Mouse (Mus musculus): ENCODE data around the gene Gmeb1.
A peak's percentile ranks its signal among the peaks of the same experiment; 100 is the strongest.

The Gmeb1 gene

DNA sequence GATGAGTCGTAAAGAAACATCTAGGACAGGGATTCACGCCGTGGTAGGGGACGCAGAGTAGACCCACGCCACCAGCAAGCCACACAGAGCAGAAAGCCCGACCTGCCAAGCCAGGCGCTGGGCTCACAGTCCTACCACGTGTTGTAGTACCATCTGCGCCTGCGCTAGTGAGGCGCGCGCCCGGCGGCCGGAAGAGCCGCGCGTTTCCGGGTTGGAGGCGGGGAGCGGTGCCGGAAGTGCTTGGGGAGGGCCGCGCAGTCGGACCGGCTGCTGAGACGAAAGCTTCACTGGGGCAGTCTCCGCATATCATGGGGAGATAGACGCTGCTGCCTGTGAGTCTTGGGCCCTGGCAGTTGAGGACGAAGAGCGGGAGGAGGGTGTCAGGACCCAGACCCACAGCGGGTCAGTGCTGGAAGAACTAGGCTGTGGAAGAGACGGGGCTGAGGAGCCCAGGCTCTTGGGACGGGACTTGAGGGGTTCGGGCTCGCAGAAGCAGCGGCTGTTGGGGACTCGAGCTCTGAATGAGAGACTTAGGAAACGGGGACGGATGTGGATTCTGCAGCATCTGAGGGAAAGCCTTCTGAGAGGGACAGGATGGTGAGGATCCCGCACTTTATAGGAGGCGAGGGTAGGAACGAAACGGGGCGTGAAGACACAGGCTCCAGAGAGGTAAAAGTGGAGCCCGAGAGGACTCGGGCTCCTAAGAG lies 12.9 kb upstream of the Gmeb1 start, which contains the start of gene Taf12:
Gene Taf12 (plus strand): TSS at position 220 of the 707 bp plus-strand sequence.
- peak; percentile 85 for DNase-seq (ENCODE audit: low read depth, low spot score)

DNA sequence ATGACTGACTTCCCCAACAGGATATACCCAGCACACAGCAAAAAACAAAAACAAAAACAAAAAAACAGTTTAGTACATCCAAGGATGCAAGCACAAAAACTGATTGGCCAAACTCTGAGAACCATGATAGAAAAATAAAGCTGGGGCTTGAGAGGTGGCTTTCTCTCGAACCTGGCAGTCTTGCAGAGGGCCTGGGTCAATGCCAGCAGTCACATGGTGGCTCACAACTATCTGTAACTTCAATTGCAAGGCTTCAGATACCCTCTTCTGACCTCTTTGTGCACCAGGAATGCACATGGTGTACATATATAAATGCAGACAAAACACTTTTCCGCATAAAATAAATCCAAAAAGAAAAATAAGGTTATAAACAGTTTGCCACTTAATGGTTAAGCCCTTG lies 11.8 kb upstream of the Gmeb1 start:
- no peak for DNase-seq (ENCODE audit: low read depth, low spot score)

DNA sequence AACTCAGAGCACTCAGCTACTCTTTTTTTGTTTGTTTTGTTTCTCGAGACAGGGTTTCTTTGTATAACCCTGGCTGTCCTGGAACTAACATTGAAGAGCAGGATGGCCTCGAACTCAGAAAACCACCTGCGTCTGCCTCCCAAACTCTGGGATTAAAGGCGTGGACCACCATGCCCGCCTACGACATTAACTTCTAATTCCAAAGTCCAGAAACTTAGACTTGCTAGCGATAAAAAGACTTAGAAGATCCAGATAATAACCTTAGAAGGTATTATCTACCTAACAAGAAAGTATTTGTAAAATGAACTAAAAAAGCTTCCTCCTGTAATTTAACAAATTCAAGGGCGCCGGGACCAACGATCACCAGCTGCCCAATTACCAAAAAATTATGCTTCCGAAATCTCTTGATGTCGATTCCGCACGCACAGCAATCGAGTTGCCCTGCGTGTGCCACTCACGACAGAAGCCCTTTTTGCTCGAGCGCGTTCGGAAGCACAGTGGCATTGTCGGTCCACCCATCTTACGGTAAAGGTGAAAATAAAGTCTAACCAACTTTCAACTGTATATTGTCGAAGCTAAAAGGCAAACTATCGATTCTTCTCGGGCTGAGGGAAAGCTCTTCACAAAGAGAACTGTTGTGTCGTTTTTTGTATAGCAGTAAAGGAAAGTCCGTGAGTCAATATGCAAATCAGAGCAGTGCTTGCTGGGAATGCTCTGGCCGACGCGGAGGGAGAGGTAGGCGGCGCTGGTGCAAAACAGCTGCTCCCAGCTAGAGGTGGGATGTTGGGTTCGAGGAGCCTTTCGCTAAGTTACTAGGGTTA lies 8.5 kb upstream of the Gmeb1 start:
- DNase-seq (ENCODE audit: low read depth, low spot score), result peak; percentile 92

DNA sequence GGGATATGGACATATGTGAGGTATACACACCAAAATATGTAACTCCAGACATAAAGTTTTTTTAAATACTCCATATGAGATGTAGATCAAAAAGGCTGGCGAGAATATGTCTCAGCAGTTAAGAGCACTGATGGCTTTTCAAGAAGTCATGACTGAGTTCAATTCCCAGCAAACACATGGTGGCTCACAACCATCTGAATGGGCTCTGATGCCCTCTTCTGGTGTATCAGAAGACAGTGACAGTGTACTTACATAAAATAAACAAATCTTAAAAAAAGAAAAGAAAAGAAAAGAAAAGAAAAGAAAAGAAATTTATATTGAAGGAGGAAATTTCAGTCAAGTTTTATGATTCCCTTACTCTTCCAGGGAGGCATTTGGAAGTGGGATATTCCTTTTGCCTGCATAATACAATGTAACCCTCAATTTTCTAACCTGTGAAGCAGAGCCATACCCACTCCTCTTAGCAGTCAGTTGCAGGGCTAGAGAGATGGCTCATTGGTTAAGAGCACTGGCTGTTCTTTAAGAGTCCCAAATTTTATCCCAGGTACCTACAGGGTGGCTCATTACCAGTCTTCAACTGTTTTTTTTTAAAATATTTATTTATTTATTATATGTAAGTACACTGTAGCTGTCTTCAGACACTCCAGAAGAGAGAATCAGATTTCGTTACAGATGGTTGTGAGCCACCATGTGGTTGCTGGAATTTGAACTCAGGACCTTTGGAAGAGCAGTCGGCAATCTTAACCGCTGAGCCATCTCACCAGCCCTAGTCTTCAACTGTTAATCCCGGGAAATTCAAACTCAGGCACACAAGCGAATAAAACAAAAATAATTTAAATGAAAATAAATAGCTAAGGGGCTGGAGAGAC lies 7.7 kb upstream of the Gmeb1 start:
- DNase-seq (ENCODE audit: low read depth, low spot score), result no peak

DNA sequence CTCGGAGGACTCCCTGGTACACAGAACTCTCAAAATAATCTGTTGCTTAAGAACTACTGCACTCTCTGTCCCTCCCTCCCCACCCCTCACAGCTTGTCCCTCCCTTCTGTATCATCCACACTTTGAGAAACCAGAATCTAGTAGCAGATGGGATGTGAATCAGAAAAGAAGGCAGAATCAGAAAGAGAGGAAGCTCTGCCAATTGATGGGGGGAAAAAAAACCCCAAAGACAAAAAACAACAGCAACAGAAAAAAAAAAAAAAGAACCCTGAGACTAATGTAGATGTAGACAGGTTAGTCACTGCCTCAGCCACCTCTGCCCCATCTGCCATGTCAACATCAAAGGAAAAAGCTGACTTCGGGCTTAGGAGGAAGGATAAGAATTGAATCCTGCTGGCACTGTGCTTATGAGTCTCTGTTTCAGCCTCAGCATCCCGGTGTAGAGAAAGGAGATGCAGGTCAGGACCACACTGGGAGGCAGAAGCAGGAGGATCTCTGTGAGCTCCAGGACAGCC lies 5.5 kb upstream of the Gmeb1 start:
- DNase-seq (ENCODE audit: low read depth, low spot score), result peak; percentile 72

DNA sequence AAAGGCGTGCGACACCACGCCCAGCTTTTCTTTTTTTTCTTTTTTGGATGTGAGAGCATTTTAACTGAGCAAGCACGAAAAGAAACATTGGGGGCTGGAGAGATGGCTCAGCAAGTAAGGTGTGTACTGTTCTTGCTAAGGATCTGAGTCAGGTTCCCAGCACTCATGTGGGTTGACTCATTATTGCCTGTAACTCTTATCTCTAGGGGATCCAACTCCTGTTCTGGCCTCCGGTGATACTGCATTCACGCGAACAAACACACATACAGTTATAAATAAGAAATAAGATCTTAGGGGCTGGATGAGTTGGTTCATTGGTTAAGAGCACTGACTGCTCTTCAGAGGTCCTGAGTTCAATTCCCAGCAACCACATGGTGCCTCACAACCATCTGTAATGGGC lies 1.9 kb upstream of the Gmeb1 start:
- no peak for DNase-seq (ENCODE audit: low read depth, low spot score)

DNA sequence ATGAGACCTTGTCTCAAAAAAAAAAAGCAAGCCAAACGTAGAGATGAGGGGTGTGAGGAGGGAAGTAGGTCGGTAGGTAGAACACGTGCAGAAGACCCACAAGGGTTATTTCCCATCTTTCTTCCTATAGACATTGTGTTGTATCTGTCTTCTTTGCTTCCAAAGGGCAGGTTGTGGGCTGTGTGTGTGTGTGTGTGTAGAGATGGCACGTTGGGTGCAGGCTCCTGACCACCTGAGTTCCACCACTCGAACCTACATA lies 885 bp upstream of the Gmeb1 start:
- no peak for DNase-seq (ENCODE audit: low read depth, low spot score)

DNA sequence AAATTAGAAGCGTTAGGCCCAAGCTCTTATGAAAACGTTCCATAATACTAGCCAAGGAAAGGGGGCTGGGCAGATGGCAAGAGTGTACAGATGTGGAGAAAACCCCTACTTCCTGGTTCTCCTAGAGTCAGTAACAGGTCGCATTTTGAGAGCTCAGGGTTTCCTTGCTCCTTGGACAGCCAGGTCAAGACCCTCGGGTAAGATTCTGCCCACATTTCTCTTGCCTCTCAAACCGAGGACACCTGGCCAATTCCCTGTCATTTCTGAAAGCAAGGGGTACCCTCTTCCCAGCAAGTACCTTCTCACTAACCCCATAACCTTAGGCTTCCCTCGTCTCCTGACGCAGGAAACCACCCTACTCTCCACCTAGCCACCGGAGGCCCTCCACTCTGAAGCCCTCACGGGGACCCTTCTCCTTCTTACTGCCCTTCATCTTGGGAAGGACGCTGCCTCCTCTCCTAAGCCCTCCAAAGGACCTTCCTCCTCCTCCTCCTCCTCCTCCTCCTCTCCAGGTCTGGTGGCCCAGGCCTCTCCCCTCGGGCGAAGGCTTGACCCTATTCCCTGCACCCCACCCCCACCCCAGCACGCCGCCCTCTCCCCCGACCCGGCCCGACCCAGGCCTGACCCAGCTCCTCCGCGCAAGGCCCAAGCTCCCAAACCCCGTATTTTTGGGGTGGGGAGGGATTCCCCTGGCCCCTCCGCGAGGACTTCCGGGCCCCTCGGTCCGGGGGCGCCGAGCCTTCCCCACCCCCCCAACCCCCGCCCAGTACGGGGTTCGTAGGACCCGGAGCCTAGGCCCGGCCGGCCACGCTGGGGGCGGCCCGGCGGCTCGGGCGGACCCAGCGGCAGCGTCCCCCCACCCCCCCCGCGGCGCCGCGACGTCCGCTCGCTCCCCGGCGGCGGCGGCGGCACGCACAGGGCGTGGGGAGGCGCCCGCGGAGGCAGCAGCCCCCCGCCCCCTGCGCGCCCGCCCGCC lies 710 bp downstream of the Gmeb1 start:
- DNase-seq (ENCODE audit: low read depth, low spot score), result no peak

DNA sequence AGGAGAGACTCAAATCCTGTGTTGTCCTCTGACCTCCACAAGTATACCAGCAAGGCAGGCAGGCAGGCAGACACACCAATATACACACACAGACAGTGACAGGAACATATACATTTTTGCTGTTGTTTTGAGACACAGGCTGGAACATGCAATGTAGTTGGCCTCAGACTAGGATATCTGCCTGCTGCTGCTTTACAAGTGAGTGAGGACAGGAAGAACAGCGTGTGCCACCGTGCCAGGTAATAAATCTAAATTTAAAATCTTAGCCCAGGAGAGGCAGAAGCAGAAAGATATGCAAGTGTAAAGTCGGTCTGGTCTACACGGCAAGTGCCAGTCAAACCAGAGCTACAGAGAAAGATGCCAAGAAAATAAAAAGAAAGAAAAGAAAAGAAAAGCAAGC lies 2.2 kb downstream of the Gmeb1 start:
- DNase-seq (ENCODE audit: low read depth, low spot score), result no peak

DNA sequence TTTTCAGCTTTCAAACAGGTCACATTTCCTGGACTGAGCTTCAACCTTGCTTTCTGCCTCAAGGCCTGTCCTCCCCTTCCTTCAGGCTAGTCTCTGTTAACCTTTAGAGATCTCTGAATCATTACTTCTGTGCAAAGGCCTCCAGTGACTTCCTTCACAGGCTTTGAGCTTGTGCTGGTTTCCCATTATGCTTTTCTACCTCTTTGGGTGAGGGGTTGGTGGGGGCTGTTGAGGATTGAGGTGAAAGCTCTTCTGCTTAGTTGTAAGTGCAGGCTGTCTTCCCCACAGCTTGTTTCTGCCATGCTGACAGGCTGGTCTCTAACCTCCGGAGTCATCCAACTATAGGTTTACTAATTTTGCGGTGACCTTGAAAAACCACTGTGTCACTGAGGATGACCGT lies 5.0 kb downstream of the Gmeb1 start:
- DNase-seq (ENCODE audit: low read depth, low spot score), result no peak

DNA sequence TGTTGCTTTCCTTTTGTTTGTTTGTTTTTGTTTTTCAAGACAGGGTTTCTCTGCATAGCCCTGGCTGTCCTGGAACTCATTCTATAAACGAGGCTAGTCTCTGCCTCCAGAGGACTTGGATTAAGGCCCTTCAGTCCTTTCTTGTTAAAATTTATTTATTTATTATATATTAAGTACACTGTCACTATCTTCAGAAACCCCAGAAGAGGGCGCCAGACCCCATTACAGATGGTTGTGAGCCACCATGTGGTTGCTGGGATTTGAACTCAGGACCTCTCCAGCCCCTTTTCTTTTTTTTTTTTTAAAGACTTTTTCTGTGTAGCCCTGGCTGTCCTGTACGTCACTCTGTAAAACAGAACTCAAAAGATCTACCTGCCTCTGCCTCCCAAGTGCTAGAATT lies 6.4 kb downstream of the Gmeb1 start:
- DNase-seq (ENCODE audit: low read depth, low spot score), result no peak

DNA sequence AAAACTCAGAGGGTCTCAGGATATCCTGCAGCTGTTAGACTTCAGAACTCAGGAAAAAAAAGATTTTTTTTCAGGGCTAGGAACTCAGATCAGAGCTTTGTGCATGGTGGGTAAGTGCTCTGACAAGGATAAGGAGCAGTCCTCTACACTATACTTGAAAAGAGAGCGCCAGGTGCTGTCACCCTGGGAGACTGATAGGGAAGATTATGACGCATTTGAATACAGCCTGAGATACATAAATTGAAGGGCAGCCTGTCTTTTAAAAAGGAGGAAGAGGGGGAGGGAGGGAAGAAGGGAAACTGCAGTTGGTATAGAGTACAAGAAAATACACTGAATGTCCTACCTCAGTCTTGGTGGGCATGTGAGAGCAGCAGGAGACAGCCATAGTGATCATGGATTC lies 7.8 kb downstream of the Gmeb1 start:
- no peak for DNase-seq (ENCODE audit: low read depth, low spot score)

DNA sequence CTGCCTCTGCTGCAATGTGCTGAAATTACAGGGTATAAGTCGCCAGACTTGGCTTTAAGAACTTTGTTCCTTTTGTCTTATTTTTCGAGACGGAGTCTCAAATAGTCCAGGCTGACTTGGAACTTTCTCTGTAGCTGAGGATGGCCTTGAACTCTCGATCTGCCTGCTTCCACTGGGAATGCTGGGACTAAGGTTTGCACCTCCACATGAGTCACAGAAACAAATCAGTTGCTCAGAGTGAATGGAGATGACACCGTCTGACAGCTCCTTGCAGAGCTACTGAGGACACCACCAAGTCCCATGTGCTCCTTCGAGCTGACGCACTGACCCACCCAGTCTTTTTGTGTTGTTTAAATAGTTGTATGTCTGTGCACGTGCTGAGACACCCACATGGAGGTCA lies 8.3 kb downstream of the Gmeb1 start:
- no peak for DNase-seq (ENCODE audit: low read depth, low spot score)

DNA sequence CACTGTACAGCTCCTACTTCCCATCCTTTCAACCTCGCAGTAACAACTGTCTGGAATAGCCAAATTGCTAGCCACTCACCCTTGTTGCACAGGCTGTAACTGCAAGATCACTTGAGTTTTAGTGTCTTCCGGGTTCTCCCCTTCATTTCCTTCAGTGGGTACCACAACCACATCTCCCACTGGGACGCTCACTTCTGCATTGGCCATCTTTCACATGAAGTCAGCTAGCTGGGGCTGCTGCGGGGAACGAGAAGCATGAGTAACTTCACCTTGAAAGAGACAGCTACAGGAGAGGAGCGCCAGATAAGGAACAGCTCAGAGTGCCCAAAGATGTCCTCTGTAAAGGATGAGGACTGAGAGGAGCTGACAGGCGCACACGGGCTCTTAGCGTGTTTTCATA lies 9.8 kb downstream of the Gmeb1 start:
- DNase-seq (ENCODE audit: low read depth, low spot score), result no peak

DNA sequence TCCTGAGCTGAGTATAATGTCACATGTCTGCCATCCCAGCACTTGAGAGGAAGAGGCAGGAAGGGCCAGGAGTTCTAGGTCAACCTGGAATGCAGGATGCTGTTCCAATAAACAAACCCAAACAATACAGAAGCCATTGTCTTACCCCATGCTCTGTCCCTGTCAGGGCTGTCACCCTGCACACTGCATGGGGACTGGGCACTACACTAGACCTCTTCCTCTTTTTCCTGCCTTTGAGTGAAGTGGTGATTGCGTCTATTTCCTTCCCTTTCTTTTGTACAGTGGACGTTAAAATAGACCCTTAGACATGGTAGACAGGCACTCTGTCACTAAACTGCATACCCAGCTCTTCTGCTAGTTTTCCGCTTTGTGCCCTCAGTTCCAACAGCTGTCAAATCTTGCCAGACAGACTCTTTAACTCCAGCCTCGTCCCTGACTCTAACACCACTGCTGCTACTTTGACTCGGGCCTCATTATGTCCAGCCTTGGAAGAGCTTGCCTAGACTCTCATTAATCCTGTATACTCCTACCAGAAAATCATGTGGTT lies 13.9 kb downstream of the Gmeb1 start:
- DNase-seq (ENCODE audit: low read depth, low spot score), result no peak

DNA sequence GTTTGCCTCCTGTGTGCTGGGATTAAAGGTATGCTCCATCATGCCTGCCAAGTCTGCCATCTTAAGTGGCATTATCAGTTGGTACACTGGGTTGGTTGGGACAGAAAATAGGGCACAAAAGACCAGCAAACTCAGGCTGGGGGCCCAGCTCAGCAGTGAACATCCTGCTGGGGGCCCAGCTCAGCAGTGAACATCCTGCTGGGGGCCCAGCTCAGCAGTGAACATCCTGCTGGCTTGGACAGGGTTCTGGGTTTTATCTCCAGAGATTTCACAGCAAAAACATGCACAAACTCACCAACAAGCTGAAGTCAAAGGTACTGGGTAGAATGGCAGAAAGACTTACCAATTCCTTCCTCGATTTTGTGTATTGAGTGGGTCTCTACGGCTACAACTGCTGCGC lies 15.8 kb downstream of the Gmeb1 start:
- DNase-seq (ENCODE audit: low read depth, low spot score), result no peak

DNA sequence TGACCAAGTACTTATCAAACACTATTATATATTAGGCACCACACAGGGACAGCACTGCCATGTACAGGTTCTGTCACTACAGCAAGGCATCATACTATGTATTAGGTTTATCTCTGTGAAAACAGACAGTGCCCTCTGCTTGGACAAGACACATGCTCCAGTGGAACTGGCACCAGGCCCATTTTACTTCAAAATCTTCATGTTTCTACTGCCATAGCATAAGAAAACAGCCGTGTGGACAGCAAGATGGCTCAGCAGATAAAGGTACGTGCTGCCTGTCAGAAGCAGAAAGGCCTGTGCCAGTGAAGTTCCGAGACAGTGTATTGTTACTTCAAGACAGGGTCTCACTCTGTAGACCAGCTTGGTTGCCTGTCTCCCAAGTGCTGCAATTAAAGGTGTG lies 20.2 kb downstream of the Gmeb1 start:
- no peak for DNase-seq (ENCODE audit: low read depth, low spot score)

DNA sequence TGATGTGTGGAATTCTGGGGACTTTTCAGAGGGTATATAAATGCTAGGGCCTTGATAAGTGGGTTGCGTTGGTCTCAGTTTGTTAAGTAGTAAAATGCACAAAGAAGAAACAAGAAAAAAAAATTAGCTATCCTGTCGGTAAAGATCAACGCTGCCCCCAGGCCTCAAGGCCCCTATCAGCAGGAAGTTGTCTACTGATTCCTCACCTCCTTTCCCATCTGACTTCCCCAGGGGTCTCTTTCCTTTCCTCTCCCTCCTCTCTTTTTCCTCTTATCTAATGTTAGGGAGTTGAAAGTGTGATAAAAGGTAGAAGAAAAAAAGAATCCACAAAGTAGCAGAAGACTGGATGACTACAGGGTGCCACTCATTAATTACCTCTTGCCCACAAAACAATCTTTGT lies 21.0 kb downstream of the Gmeb1 start:
- no peak for DNase-seq (ENCODE audit: low read depth, low spot score)

DNA sequence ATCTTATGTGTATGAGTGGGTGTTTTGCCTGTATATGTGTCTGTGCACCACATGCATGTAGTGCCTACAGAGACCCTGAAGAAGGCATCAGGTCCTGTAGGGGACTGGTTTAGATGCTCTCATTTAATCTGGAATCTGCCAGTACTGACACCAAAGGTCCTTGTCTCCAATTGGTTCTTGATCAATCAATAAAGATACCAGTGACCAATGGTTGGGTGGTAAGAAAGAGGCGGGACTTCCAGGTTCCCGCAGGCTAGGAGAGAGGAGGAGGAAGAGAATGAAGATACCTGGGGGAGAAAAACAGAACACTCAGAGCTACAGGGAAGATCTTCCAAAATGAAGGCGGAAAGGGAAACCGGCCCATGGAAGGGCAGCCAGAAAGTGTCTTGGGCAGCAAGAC lies 23.0 kb downstream of the Gmeb1 start:
- DNase-seq (ENCODE audit: low read depth, low spot score), result no peak

DNA sequence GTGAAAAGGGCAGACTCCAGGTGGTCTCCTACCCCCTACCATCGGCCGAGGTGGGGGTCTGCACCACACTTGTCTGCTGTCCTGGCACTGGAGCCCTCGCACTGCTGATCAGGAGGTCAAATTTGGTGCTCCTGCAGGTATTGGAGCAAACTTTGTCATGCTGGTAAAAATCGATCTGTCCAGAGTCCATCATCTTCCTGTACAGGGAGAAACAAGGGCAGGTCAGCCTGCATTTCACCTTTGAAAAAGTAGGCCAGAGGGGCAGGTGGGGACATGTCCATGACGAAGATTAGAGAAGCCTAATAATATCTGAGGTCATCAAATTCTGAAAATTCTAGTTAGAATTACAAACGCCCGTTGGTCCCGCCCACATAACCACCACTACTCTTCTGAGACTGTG lies 26.7 kb downstream of the Gmeb1 start:
- DNase-seq (ENCODE audit: low read depth, low spot score), result no peak

DNA sequence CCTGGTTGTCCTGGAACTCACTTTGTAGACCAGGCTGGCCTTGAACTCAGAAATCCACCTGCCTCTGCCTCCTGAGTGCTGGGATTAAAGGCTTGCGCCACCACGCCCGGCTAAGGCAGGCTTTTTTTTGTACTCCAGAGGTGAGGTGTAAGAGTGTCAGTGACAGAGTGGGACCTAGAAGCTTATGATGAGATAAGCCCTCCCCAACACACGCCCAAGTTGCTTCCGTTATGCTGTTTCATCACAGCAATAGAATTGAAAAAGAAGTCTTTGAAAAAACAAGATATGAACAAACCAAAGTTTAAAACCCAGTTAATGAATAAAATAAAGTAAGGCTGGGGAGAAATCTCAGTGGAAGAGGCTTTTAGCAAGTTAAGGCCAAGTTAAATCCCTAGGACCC lies 31.0 kb downstream of the Gmeb1 start:
- no peak for DNase-seq (ENCODE audit: low read depth, low spot score)
